Mouse (Mus musculus): ENCODE results near the gene Zfp169.

Gene Zfp169

DNA sequence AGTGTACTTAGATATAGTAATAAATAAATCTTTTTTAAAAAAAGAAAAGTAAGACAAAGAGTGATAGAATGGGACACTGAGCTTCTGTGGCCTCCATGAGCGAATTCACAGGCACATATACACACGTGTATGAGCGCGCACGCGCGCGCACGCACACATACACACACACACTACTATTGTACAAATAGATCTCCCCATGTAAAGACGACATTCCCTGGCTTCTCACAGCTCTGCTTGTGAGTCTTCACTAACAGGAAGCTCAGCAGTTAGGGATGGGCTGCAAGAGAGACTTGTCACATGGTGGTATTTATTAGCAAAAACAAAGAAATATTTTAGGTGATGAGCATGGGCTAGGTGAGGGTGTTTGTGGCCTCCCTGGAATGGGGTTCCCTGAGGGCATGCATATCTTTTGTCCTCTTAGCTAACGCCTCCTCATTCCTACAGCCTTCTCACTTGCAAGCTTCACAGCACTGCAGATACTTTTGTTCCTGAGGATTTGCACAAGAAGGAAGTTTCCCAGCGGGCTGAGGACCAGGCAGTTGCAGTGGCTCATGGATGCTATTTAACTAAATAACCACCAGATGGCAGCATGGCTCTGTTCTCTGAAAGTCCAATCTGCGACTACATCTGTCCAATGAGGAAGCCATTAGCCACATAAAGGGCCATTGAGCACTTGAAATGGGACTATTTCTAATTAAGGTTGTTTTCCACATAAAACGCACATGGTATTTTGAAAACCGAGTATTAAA lies 15.0 kb upstream of the Zfp169 start:
- in situ Hi-C loops (cut with MboI; ENCODE audit: unreplicated experiment in 2 of 2): loop anchor here (5.0 to 25.0 kb wide), 6 partner anchors 44 to 637 kb away; no protein-coding TSS in a partner anchor

DNA sequence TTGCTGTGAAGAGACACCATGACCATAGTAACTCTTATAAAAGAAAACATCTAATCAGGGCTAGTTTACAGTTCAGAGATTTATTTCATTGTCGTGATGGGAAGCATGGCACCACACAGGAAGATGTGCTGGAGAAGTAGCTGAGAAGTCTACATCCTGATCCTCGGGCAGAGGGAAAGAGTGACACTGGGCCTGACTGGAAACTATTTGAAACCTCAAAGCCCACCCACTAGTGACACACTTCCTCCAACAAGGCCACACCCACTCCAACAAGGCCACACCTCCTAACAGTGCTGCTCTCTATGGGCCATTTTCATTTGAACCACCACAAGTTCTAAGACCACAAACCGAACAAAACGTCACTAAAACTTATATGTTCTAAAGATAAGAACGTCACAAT lies 12.5 kb upstream of the Zfp169 start:
- in situ Hi-C loops (cut with MboI; ENCODE audit: unreplicated experiment in 2 of 2): loop anchor here (5.0 to 25.0 kb wide), 6 partner anchors 47 to 639 kb away; no protein-coding TSS in a partner anchor

DNA sequence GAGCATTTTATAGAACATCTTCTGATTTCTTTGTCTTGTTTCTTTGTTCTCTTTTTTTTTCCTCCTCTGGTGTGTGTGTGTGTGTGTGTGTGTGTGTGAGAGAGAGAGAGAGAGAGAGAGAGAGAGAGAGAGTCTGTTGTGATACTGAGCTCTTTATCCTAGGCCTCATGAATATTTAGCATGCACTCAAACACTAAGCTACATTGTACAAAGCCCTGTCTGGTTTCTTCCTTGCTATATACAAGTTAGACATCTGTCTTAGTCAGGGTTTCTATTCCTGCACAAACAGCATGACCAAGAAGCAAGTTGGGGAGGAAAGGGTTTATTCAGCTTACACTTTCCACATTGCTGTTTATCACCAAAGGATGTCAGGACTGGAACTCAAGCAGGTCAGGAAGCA lies 5.9 kb upstream of the Zfp169 start:
- in situ Hi-C loops (cut with MboI; ENCODE audit: unreplicated experiment in 2 of 2): loop anchor here in 1 of 2 experiments (25.0 kb wide), 1 partner anchor 268 kb away; no protein-coding TSS in a partner anchor

DNA sequence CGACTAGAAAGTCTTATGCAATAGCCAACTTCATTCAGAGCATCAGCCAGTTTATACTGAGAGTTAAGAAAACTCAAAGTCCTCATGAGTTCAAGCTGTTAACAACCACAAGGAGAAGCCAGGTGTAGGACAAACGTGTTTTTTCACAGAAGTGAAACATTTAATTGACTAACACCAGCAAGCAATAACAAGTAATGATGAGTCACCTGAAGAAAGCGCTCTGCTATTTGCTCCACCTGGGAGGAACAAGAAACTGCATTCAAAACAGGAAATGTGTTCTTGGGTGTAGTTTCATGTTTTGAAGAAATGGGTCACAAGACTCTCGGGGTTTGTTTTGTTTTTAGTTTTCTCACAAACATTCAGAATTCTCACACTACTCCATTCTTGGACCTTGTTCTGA lies 2.6 kb upstream of the Zfp169 start:
- in situ Hi-C loops (cut with MboI; ENCODE audit: unreplicated experiment in 2 of 2): loop anchor here in 1 of 2 experiments (25.0 kb wide), 1 partner anchor 271 kb away; no protein-coding TSS in a partner anchor

DNA sequence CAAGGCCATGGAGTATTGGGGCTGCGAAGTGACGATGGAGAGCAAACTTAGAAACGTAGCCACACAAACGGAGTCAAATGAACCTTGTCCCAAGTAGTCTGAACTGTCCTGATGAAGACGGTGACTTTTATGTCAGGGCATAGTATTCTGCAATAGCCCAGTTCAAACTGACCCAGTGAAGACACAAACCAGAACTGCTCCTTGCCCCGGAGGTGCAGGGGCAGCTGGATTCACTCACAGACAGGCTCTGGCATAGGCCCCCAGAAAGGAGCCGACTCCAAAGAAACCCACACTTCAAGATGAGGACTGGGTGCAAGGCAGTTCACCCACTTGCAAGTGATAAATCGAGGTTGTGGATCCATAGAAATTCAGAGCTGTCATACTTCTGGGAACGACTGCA lies 4.6 kb downstream of the Zfp169 start:
- in situ Hi-C loops (cut with MboI; ENCODE audit: unreplicated experiment in 2 of 2): loop anchor here in 1 of 2 experiments (25.0 kb wide), 1 partner anchor 279 kb away; no protein-coding TSS in a partner anchor

DNA sequence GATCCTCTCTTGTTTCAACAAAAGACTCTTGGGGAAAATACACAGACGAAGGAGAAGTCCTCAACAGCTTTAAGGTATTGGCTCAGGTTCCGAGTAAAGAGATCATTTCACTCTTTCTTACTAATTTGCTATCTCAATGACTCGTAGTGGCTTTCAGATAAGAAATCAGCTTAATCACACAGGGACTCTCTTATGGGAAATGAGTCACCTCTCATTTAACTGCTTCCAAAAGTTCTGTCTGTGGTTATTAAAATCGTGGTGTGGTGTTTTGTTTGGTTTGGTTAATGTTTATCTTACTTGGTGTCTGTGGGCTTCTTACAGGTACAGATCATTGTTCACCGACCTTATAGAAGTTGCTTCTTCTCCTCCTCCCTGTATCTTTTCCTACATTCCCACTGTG lies 10.8 kb downstream of the Zfp169 start:
- in situ Hi-C loops (cut with MboI; ENCODE audit: unreplicated experiment in 2 of 2): loop anchor here in 1 of 2 experiments (25.0 kb wide), 1 partner anchor 285 kb away; no protein-coding TSS in a partner anchor

DNA sequence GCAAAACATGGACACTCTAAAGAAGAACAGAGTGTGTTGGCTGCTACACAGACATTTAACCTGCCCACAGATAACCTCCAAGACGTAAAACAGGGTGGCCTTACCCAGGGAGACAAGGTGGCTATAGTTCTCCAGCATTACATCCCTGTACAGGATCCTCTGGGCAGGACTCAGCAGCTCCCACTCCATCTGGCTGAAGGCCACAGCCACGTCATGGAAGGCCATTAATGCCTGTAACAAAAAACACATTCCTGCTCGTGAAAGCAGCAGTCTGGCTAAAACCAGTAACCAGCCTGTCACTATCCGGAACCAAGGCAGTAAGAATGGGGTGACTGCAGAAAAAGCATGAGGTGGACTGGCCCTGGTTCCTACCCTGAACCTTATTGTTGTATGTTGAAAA lies 14.6 kb downstream of the Zfp169 start:
- in situ Hi-C loops (cut with MboI; ENCODE audit: unreplicated experiment in 2 of 2): no loop called here

DNA sequence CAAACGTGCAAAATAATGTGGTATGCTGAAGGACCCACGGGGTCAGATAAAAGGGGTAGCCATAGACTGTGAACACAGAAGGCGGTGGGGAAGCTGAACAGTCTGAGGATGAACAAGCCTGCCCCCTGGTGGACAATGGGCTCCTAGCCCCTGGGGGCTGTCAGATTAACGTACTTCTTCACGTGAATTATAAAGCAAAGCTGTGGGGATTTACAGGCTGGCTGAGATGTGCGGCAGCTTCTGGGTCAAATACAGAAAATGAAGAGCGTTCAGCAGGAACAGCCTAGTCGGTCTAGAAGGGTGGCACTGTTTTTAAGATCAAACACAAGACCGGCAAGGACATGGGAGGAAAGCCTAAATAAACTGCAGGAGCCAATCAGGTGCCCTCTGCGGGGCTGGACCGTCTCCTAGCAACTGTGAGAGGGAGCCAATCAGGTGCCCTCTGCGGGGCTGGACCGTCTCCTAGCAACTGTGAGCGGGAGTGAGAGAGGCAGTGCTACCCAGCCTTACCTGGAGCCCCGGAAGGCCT lies 15.5 kb downstream of the Zfp169 start:
- in situ Hi-C loops (cut with MboI; ENCODE audit: unreplicated experiment in 2 of 2): no loop called here

DNA sequence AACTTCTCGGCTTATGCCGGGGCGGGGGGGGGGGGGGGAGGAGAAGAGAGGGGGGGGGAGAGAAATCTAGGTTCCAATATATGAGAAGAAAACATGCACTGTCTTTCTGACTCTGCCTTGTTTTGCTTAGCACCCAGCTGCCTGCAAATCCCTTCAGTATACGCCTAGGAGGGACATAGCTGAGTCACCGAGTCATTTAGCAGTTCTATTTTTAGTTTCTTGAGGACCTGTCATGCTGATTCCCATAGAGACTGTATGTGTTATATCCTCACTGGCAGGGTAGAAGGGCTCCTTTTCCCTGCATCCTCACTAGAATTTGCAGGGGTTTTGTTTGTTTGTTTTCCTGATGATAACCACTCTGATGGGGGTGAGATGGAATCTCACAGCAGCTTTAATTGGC lies 20.1 kb downstream of the Zfp169 start:
- in situ Hi-C loops (cut with MboI; ENCODE audit: unreplicated experiment in 2 of 2): no loop called here

DNA sequence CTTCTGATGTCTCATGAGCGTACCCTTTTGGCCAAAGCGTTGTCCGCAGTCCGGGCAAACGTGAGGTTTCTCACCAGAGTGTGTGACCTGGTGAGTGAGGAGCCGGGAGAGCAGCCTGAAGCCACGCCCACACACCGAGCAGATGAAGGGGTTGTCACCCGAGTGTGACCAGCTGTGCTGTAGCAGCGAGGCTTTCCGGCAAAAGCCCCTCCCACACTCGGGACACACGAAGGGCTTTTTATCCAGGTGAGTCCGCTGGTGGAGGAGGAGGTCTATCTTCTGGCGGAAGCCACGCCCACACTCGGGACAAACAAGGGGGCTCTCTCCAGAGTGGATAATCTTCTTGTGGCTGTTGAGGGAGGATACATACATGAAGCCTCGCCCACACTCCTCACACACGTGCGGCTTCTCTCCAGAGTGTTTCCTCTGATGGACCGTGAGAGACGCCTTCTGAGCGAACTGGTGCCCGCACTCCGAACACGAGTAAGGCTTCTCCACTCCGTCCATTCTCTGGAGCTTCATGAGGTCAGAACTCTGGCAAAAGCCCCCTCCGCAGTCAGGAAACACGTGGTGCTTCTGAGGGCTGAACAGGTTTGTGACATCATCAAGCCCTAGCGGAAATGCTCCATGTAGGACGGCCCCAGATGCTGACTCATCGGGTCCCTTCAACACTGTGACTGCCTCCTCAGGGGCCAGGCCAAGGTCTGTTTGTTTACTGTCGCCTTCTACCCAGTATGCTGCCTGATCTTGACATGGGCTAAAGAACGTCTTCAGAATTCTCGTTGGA lies 22.7 kb downstream of the Zfp169 start:
- in situ Hi-C loops (cut with MboI; ENCODE audit: unreplicated experiment in 2 of 2): no loop called here

DNA sequence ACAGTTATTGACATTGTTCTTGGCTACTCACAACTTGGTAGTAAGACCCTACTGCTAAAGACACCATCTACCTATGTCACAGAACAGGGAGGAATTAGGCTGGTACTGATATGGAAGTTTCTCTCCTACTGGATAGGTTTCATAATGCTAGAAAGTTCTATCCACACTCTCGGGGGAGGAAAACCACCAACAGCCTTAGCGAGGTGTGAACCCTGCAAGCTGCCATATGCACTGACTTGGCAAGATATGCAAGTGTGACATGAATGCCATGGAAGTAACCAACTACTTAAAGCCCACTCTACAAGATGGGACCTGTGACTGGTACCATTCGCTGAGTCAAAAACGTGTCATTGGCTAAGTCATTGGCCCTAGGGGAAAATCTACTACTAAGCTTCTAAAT lies 29.6 kb downstream of the Zfp169 start:
- in situ Hi-C loops (cut with MboI; ENCODE audit: unreplicated experiment in 2 of 2): no loop called here

DNA sequence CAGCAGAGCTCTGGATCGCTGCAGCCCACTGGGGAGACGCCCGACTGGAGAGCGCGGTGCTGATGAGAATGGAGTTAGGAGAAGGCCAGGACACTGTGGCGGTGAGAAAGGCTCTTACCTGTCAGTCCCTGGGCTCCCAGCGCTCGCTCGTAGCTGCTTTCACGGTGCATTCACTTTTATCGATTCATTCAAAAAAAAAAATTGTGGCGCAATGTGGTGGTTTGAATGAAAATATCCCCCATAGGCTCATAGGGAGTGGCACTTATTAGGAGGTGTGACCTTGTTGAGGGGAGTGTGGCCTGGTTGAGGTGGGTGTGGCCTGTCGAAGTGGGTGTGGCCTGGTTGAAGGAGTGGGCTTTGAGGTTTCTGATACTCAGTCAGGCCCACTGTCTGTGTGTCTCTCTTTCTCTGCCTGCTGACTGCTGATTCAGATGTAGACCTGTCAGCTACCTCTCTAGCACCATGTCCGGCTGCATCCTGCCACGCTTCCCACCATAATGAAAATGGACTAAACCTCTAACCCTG lies 44.5 kb downstream of the Zfp169 start:
- in situ Hi-C loops (cut with MboI; ENCODE audit: unreplicated experiment in 2 of 2): loop anchor here (25.0 kb wide), 2 partner anchors 1631 to 1656 kb away; no protein-coding TSS in a partner anchor

DNA sequence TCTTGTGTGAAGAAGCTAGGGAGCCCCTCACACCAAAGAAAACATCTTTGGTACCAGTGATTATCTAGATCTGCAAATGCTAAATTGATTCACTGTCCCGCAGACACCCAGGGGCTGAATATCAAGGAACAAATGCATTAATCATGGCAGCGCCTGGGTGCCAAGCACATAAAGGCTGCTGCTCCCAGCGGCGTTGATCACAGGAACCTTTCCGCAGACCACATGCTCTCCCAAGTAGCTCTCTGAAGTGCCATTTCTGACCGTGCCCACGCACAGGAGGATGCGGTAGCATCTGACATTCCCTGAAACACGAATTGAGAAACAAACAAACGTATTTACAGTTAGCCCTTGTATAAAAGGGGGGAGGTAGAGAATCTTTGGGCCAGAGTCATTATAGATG lies 47.1 kb downstream of the Zfp169 start:
- in situ Hi-C loops (cut with MboI; ENCODE audit: unreplicated experiment in 2 of 2): loop anchor here (25.0 kb wide), 2 partner anchors 1629 to 1654 kb away; no protein-coding TSS in a partner anchor

DNA sequence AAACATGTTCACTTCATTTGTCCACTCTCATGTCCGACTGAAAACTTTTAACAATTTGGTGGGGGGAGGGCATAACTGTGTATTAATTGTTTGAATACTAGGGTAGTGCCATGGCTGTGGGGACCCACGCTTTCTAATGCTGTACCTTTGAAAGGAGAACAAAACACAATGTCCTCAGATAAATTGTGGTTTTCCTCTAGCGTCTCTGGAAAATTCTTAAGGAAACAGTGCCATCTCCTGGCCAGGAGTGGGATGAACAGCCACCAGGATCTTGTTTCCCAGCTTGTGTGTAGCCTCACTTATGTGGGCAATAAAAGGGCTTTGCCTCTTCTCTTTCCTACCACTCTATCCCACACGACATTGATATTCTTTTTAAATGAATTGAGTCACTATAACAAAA lies 49.1 kb downstream of the Zfp169 start:
- in situ Hi-C loops (cut with MboI; ENCODE audit: unreplicated experiment in 2 of 2): loop anchor here (25.0 kb wide), 2 partner anchors 1627 to 1652 kb away; no protein-coding TSS in a partner anchor

DNA sequence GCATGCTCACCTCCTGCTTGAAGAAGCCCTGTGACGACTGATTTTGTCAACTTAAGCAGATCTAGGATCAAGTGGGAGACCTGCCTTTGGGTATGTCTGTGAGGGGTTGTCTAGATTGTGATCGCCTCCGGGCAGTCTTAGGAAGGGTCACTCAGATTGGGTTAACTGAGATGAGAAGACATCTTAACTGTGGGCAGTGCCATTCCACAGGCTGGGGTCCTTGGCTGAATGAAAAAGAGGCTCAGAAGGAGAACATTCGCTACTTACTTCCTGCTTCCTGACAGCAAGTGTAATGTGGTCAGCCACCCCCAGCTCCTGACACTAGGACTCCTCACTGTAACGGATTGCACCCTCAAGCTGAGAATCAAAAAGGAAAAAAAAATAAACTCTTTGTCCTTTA lies 54.0 kb downstream of the Zfp169 start:
- in situ Hi-C loops (cut with MboI; ENCODE audit: unreplicated experiment in 2 of 2): loop anchor here (25.0 kb wide), 2 partner anchors 1622 to 1647 kb away; no protein-coding TSS in a partner anchor

DNA sequence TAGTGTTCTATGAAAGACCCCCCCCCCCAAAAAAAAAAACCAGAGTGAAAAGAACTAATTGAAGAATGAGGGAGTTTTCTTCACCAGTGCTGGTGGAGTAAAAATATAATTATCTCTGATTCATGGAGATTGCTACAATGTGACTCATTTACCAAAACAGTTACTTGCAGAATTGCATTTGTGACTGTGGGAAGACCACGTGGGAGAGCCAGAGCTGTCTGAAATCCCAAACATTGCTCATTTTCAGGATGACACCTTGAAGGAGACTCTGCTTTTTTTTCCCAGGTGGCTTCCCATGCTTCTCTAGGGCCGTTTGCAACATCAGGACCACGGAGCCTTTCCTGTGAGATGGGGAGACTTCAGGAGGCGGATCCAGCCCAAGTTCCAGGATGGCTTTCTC lies 65.1 kb downstream of the Zfp169 start:
- in situ Hi-C loops (cut with MboI; ENCODE audit: unreplicated experiment in 2 of 2): no loop called here

DNA sequence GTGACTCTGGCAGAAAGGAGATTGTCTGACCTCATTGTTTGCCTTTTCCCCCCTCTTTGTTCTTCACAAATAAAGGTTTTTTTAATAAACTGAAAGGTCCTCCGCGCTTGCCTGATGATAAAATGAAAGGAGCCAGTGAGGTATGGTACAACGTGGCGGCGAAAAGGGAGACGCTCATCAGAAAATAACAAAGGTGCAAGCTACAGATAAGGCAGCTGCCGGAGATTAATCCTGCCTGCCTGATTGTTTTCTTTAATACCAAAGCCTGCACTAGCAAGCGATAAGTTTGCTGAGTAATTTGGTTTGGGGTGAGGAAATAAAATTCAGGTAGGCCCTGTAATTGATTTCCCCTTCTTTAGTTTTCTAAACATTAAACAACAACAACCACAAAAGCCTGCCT lies 69.3 kb downstream of the Zfp169 start:
- in situ Hi-C loops (cut with MboI; ENCODE audit: unreplicated experiment in 2 of 2): no loop called here

DNA sequence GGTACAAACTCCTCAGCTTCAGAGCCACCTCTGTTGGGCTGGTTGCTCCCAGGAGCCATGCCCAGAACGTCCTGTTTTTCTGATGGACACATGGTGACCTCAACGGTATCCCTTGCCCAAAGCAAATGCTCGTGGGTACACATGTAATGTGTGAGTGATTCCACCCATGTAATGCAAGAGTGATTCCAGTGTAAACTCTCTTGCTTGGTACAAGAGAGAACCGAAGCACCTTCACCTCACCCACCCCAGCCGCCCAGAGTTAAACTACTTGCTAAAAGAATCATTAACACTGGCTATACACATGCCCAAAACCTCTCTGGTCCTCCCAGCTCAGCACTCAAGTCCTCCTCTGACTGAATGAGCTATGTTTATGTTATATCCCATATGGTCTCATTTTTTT lies 74.9 kb downstream of the Zfp169 start:
- in situ Hi-C loops (cut with MboI; ENCODE audit: unreplicated experiment in 2 of 2): no loop called here

Measured in v-Abl transformed pro-B cells (cell line).